ENCODE assay signal across 8 mouse cellular contexts in the genomic region with DNA sequence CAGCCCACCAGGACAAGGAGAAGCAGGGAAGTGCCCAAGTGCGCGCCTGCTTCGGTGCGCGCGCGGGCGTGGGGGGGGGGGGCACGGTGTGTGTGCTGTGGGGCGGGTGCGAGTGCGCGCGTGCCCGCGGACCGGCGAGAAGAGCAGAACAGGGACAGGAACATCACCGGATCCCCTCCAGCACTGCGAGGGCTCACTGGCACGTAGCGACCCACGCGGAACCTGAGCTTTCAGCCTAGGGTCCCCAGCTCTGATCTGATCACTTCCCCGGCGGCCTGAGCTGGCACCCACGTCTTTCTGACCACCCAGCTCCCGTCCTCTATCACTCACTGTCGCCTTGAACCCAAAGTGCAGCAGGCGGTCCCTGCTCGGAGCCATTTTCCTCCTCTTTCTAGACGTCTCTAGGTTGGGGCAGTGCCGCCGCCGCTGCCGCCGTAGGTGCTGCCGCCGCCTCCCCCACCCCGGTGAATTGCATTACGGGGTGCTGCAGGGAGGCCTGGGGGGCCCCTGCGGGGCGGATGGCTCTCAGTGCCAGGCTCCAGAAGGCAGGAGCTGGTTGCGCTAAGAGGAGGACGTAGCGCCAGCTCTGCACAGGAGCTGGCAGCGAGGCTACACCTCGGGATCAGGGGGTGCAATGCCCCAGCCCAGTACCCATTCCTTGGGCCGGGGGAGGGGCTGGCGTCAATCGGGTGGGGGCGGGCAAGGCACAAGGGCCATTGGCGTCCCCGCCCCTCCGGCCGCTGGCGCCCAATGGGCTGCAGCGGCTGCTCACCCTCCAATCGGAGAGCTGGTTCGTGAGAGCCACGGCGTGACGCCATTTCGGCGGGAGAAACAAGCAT. TPM values are rescaled to one million over a fixed set of nuclear protein-coding genes. Genes with fewer than 3 reads are reported as not detected.
DNase-seq lines count a peak whose midpoint lies in the region; ATAC-seq and TF ChIP-seq lines count a peak whose summit lies in the region.

A gene (minus strand): TSS at position 618 of the 839 bp plus-strand sequence.

- peak within 1 kb of the TSS; percentile 90 for H3K27ac ChIP-seq in forebrain, embryonic 10.5 days
- H3K27ac ChIP-seq in heart, embryonic 15.5 days, result peak within 1 kb of the TSS; percentile 92
- H3K27ac ChIP-seq in liver, embryonic 14.5 days, result peak within 1 kb of the TSS; percentile 76
- H3K27ac ChIP-seq in neural tube, embryonic 11.5 days (ENCODE audit: low read depth, low read length), result peak within 1 kb of the TSS; percentile 90
- peak within 1 kb of the TSS; percentile 97 for H3K27ac ChIP-seq in stomach, postnatal 0 days (replicated peaks)

- H3K4me2 ChIP-seq in heart, embryonic 15.5 days, result peak within 1 kb of the TSS; percentile 94
- H3K4me2 ChIP-seq in liver, embryonic 14.5 days (ENCODE audit: low read depth), result peak within 1 kb of the TSS; percentile 100
- H3K4me2 ChIP-seq in neural tube, embryonic 11.5 days (ENCODE audit: low read depth), result peak within 1 kb of the TSS; percentile 100
- peak within 1 kb of the TSS; percentile 88 for H3K4me2 ChIP-seq in stomach, postnatal 0 days (replicated peaks; ENCODE audit: low read depth)

- no peak for TF ChIP-seq CTCF in liver, embryonic 14.5 days (IDR thresholded peaks at IDR 0.05; ENCODE audit: low read depth)
- 0 out of 2 replicates have a peak, but pooled peaks have one; percentile 8 for TF ChIP-seq CTCF in stomach, postnatal 0 days (IDR thresholded peaks at IDR 0.05; ENCODE audit: low read depth)

- no peaks in the 10 kb centered on the region for H3K27me3 ChIP-seq in forebrain, embryonic 10.5 days (ENCODE audit: poor library complexity, severe bottlenecking)
- H3K27me3 ChIP-seq in heart, embryonic 15.5 days, result no peaks in the 10 kb centered on the region
- H3K27me3 ChIP-seq in liver, embryonic 14.5 days (ENCODE audit: control insufficient read depth, insufficient read depth, low read length), result no peaks in the 10 kb centered on the region
- no peaks in the 10 kb centered on the region for H3K27me3 ChIP-seq in neural tube, embryonic 11.5 days (ENCODE audit: control insufficient read depth, insufficient read depth, low read length)
- H3K27me3 ChIP-seq in stomach, postnatal 0 days (ENCODE audit: control insufficient read depth, insufficient read depth, low read length), result no peaks in the 10 kb centered on the region

- H3K9ac ChIP-seq in heart, embryonic 15.5 days, result peak within 1 kb of the TSS; percentile 82
- H3K9ac ChIP-seq in liver, embryonic 14.5 days (replicated peaks), result peak within 1 kb of the TSS; percentile 63
- peak within 1 kb of the TSS; percentile 94 for H3K9ac ChIP-seq in neural tube, embryonic 11.5 days (ENCODE audit: low read length)
- H3K9ac ChIP-seq in stomach, postnatal 0 days (ENCODE audit: low read length), result peak within 1 kb of the TSS; percentile 96

- no peaks in the 10 kb centered on the region for H3K9me3 ChIP-seq in forebrain, embryonic 10.5 days
- H3K9me3 ChIP-seq in heart, embryonic 15.5 days (replicated peaks), result no peaks in the 10 kb centered on the region
- no peaks in the 10 kb centered on the region for H3K9me3 ChIP-seq in liver, embryonic 14.5 days (ENCODE audit: control insufficient read depth, low read length)
- H3K9me3 ChIP-seq in neural tube, embryonic 11.5 days (ENCODE audit: control insufficient read depth, low read length), result no peaks in the 10 kb centered on the region
- H3K9me3 ChIP-seq in stomach, postnatal 0 days (ENCODE audit: control insufficient read depth, low read length), result no peaks in the 10 kb centered on the region

- H3K36me3 ChIP-seq in forebrain, embryonic 10.5 days (replicated peaks), result peaks cover 17% of the 10 kb centered on the region
- H3K36me3 ChIP-seq in heart, embryonic 15.5 days, result peaks cover 4% of the 10 kb centered on the region; the same call in 1 of the 2 replicates
- H3K36me3 ChIP-seq in liver, embryonic 14.5 days (replicated peaks; ENCODE audit: control insufficient read depth, insufficient read depth, low read depth), result peaks cover 2% of the 10 kb centered on the region; the same call in 1 of the 2 replicates
- H3K36me3 ChIP-seq in neural tube, embryonic 11.5 days (ENCODE audit: control insufficient read depth, insufficient read depth, low read length), result peaks cover 2% of the 10 kb centered on the region
- no peaks in the 10 kb centered on the region; the same call in 1 of the 2 replicates for H3K36me3 ChIP-seq in stomach, postnatal 0 days (ENCODE audit: control insufficient read depth, insufficient read depth, low read length)

- peak; percentile 84 for ATAC-seq in heart, embryonic 15.5 days (replicated peaks; ENCODE audit: insufficient number of reproducible peaks, insufficient read depth, low FRiP score, low read depth)
- peak; percentile 80 for ATAC-seq in liver, embryonic 14.5 days (ENCODE audit: insufficient read depth)
- peak; percentile 86 for ATAC-seq in neural tube, embryonic 11.5 days (ENCODE audit: insufficient read depth, low FRiP score, low TSS enrichment)
- ATAC-seq in stomach, postnatal 0 days (ENCODE audit: low FRiP score, low TSS enrichment), result peak; percentile 87

- H3K4me3 ChIP-seq in forebrain, embryonic 10.5 days, result peak within 1 kb of the TSS; percentile 85
- H3K4me3 ChIP-seq in heart, embryonic 15.5 days, result peak within 1 kb of the TSS; percentile 68
- H3K4me3 ChIP-seq in liver, embryonic 14.5 days (ENCODE audit: insufficient read depth in 1 of 2, low read depth in 2 of 2, low read length in 2 of 2), result peak within 1 kb of the TSS; percentile 79 to 80
- peak within 1 kb of the TSS; percentile 95 for H3K4me3 ChIP-seq in neural tube, embryonic 11.5 days (ENCODE audit: low read depth, low read length)
- H3K4me3 ChIP-seq in stomach, postnatal 0 days (ENCODE audit: low read depth, low read length), result peak within 1 kb of the TSS; percentile 93

- no peak for TF ChIP-seq EP300 in liver, embryonic 14.5 days (IDR thresholded peaks at IDR 0.05; ENCODE audit: low read depth)
- TF ChIP-seq EP300 in stomach, postnatal 0 days (optimal IDR thresholded peaks at IDR 0.05), result no peak

- H3K4me1 ChIP-seq in forebrain, embryonic 10.5 days, result peaks cover 27% of the 10 kb centered on the region
- peaks cover 16% of the 10 kb centered on the region for H3K4me1 ChIP-seq in heart, embryonic 15.5 days (replicated peaks)
- peaks cover 2 to 9% of the 10 kb centered on the region in 2 experiments; a peak in 2 of 4 replicates for H3K4me1 ChIP-seq in liver, embryonic 14.5 days (replicated peaks; ENCODE audit: control insufficient read depth in 2 of 2, insufficient read depth in 2 of 2, low read length in 1 of 2)
- peaks cover 10% of the 10 kb centered on the region for H3K4me1 ChIP-seq in neural tube, embryonic 11.5 days (ENCODE audit: control insufficient read depth, insufficient read depth, low read length)
- H3K4me1 ChIP-seq in stomach, postnatal 0 days (replicated peaks; ENCODE audit: control insufficient read depth, insufficient read depth), result no peaks in the 10 kb centered on the region

- DNase-seq in CD8-positive naive resting alpha-beta T cell, adult 2 months (ENCODE audit: low read depth in 2 of 2, low spot score in 2 of 2), result peak; percentile 73 to 74
- peak; percentile 87 for DNase-seq in c-Kit-positive CD71-negative TER-119-negative erythroid progenitor cells, embryonic 14.5 days (ENCODE audit: low read depth)
- DNase-seq in forebrain, embryonic 10.5 days (ENCODE audit: extremely low spot score, low spot score), result peak; percentile 95
- peak; percentile 95 to 98 for DNase-seq in kidney, postnatal 25 days
- peak; percentile 86 to 91 (median 89) for DNase-seq in liver, embryonic 14.5 days (ENCODE audit: low read depth in 3 of 3, low spot score in 3 of 3)
- DNase-seq in neural tube, embryonic 11.5 days (ENCODE audit: low spot score), result peak; percentile 95
- DNase-seq in stomach, postnatal 0 days (ENCODE audit: low spot score), result peak; percentile 95

- WGBS in forebrain, embryonic 10.5 days, result under 1% methylated on average over 54 of the region's 65 CpGs
- WGBS in heart, embryonic 15.5 days, result under 1% methylated on average over 64 of the region's 65 CpGs
- WGBS in liver, embryonic 14.5 days (ENCODE audit: insufficient replicate concordance), result under 1% methylated on average over 49 of the region's 65 CpGs
- under 1% methylated on average over 55 of the region's 65 CpGs for WGBS in neural tube, embryonic 11.5 days
- under 1% methylated on average over 50 of the region's 65 CpGs for WGBS in stomach, postnatal 0 days

RNA-seq across cellular contexts. Expression of the gene that starts here (rescaled TPM):
- polyA plus RNA-seq in forebrain, embryonic 10.5 days (2016; fragmentation: Nextera tagmentation; extraction: Ambion mirVana), result 16.9 and 18.3 TPM in 2 replicates
- polyA plus RNA-seq in heart, embryonic 15.5 days (2015; fragmentation: Nextera tagmentation; extraction: Ambion mirVana), result 13.0 and 13.8 TPM in 2 replicates
- 2.0 and 2.3 TPM in 2 replicates for polyA plus RNA-seq in liver, embryonic 14.5 days (2012; rRNA removed)
- polyA plus RNA-seq in liver, embryonic 14.5 days (2014; fragmentation: Nextera tagmentation; extraction: Ambion mirVana), result 3.4 and 5.9 TPM in 2 replicates
- polyA plus RNA-seq in neural tube, embryonic 11.5 days (2014; fragmentation: Nextera tagmentation; extraction: Ambion mirVana), result 24.1 and 26.8 TPM in 2 replicates
- 11.7 and 12.7 TPM in 2 replicates for polyA plus RNA-seq in stomach, postnatal 0 days (2015; fragmentation: Nextera tagmentation; extraction: Ambion mirVana)

Comparison
In these comparisons a context has a peak if more than half of its experiments do, and no peak if none do; other contexts are left out.
1. Peak in every context shown above with its lines: DNase-seq, ATAC-seq, H3K4me3 ChIP-seq and H3K27ac ChIP-seq.